Mouse (Mus musculus) olfactory bulb, adult 2 months (tissue): ENCODE data around the gene Tmem81.

Source experiments
- CTCF ChIP-seq: fragments of 200-500 bp; IDR thresholded peaks from 2 replicates; pipeline ENCODE4 v1.5.1; 2012; ENCODE audit warnings: low read depth, mild to moderate bottlenecking, low read length, moderate library complexity; ENCODE audit not compliant: insufficient read depth
- POLR2A ChIP-seq: fragments of 200-500 bp; IDR thresholded peaks from 2 replicates; pipeline ENCODE4 v1.6.1; 2012; ENCODE audit warnings: mild to moderate bottlenecking, low read depth, low read length, moderate library complexity; ENCODE audit not compliant: insufficient read depth

DNA sequence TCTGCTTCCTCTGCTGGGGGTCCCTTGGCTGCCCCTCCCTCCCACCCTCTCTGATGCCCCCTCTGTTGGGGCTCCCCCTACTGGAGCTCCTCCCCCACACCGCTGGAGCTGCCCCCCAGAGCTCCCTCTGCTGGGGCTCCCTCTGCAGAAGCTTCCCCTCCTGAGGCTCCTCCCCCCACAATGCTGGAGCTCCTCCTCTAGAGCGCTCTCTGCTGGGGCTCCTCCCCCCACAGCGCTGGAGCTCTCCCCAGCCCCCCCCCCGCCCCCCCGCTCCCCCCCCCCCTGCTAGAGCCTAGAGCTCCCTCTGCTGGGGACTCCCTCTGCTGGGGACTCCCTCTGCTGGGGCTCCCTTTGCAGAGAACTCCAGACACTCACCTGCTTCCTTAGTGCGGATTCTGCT is 14.7 kb downstream of the Tmem81 start:
- TF ChIP-seq POLR2A (no peak), CTCF (no peak)
